Mouse (Mus musculus): Measurements from ENCODE around the gene Hecw2. TPM values are rescaled to one million over a fixed set of nuclear protein-coding genes. Genes with fewer than 3 reads are reported as not detected.

Gene Hecw2
- polyA plus RNA-seq, 1 experiment = 6.6 TPM

GRCm38 (mm10) chr1:53866374-53866902, 328.5 kb downstream of the Hecw2 start:
- no peak overlapping the region for H3K4me3 ChIP-seq (ENCODE audit: insufficient read depth, low read depth, low read length)
- no peak overlapping the region for H3K27ac ChIP-seq (ENCODE audit: insufficient read depth, low read depth, low read length)
- DNase-seq = no peak
- no peak for TF ChIP-seq CTCF (conservative IDR thresholded peaks at IDR 0.05; ENCODE audit: insufficient read depth, insufficient read length, low read depth, low read length)
- TF ChIP-seq POLR2A (IDR thresholded peaks at IDR 0.05; ENCODE audit: low read depth, low read length) = no peak
- no peaks in the 10 kb centered on the region for H3K4me1 ChIP-seq (ENCODE audit: control insufficient read depth, insufficient read depth, low read length)
- 54% methylated on average over 3 of the region's 3 CpGs for WGBS
- no peaks in the 10 kb centered on the region for H3K27me3 ChIP-seq (replicated peaks; ENCODE audit: control insufficient read depth, insufficient read depth, low read length)
- no peaks in the 10 kb centered on the region for H3K36me3 ChIP-seq (ENCODE audit: control insufficient read depth, insufficient read depth, low read length)

- no peak for TF ChIP-seq CTCF (conservative IDR thresholded peaks at IDR 0.05; ENCODE audit: insufficient read depth, insufficient read length, low read depth, low read length)
- TF ChIP-seq POLR2A (IDR thresholded peaks at IDR 0.05; ENCODE audit: low read depth, low read length) = no peak
- peak; percentile 21 for DNase-seq
- H3K4me3 ChIP-seq (ENCODE audit: insufficient read depth, low read depth, low read length) = no peak overlapping the region
- no peaks in the 10 kb centered on the region for H3K27me3 ChIP-seq (replicated peaks; ENCODE audit: control insufficient read depth, insufficient read depth, low read length)
- no peaks in the 10 kb centered on the region for H3K4me1 ChIP-seq (ENCODE audit: control insufficient read depth, insufficient read depth, low read length)
- H3K27ac ChIP-seq (ENCODE audit: insufficient read depth, low read depth, low read length) = no peak overlapping the region
- 40% methylated on average over 3 of the region's 3 CpGs for WGBS
- H3K36me3 ChIP-seq (ENCODE audit: control insufficient read depth, insufficient read depth, low read length) = no peaks in the 10 kb centered on the region
These were observed 330.9 kb downstream of the Hecw2 start for GRCm38 (mm10) chr1:53864046-53864445.

GRCm38 (mm10) chr1:53860611-53861010, 334.4 kb downstream of the Hecw2 start:
- no peaks in the 10 kb centered on the region for H3K4me1 ChIP-seq (ENCODE audit: control insufficient read depth, insufficient read depth, low read length)
- no peak for DNase-seq
- no peaks in the 10 kb centered on the region for H3K36me3 ChIP-seq (ENCODE audit: control insufficient read depth, insufficient read depth, low read length)
- no peaks in the 10 kb centered on the region for H3K27me3 ChIP-seq (replicated peaks; ENCODE audit: control insufficient read depth, insufficient read depth, low read length)
- no peak overlapping the region for H3K4me3 ChIP-seq (ENCODE audit: insufficient read depth, low read depth, low read length)
- no peak overlapping the region for H3K27ac ChIP-seq (ENCODE audit: insufficient read depth, low read depth, low read length)
- WGBS = 81% methylated on average over 3 of the region's 3 CpGs
- TF ChIP-seq POLR2A (IDR thresholded peaks at IDR 0.05; ENCODE audit: low read depth, low read length) (no peak), CTCF (conservative IDR thresholded peaks at IDR 0.05; ENCODE audit: insufficient read depth, insufficient read length, low read depth, low read length) (no peak)

GRCm38 (mm10) chr1:53859175-53859574, 335.8 kb downstream of the Hecw2 start:
- Histone ChIP-seq H3K36me3 (ENCODE audit: control insufficient read depth, insufficient read depth, low read length) (no peaks in the 10 kb centered on the region), H3K27ac (ENCODE audit: insufficient read depth, low read depth, low read length) (no peak overlapping the region), H3K4me1 (ENCODE audit: control insufficient read depth, insufficient read depth, low read length) (no peaks in the 10 kb centered on the region), H3K27me3 (replicated peaks; ENCODE audit: control insufficient read depth, insufficient read depth, low read length) (no peaks in the 10 kb centered on the region), H3K4me3 (ENCODE audit: insufficient read depth, low read depth, low read length) (no peak overlapping the region)
- DNase-seq = no peak
- TF ChIP-seq CTCF (conservative IDR thresholded peaks at IDR 0.05; ENCODE audit: insufficient read depth, insufficient read length, low read depth, low read length) = no peak
- no peak for TF ChIP-seq POLR2A (IDR thresholded peaks at IDR 0.05; ENCODE audit: low read depth, low read length)

GRCm38 (mm10) chr1:53856501-53857103, 338.4 kb downstream of the Hecw2 start:
- no peaks in the 10 kb centered on the region for H3K4me1 ChIP-seq (ENCODE audit: control insufficient read depth, insufficient read depth, low read length)
- no peak overlapping the region for H3K4me3 ChIP-seq (ENCODE audit: insufficient read depth, low read depth, low read length)
- 84% methylated on average over 7 of the region's 7 CpGs for WGBS
- peak; percentile 18 for DNase-seq
- no peaks in the 10 kb centered on the region for H3K27me3 ChIP-seq (replicated peaks; ENCODE audit: control insufficient read depth, insufficient read depth, low read length)
- no peaks in the 10 kb centered on the region for H3K36me3 ChIP-seq (ENCODE audit: control insufficient read depth, insufficient read depth, low read length)
- H3K27ac ChIP-seq (ENCODE audit: insufficient read depth, low read depth, low read length) = no peak overlapping the region
- TF ChIP-seq CTCF (conservative IDR thresholded peaks at IDR 0.05; ENCODE audit: insufficient read depth, insufficient read length, low read depth, low read length) (no peak), POLR2A (IDR thresholded peaks at IDR 0.05; ENCODE audit: low read depth, low read length) (no peak)

GRCm38 (mm10) chr1:53855732-53856131, 339.2 kb downstream of the Hecw2 start:
- 90% methylated on average over 7 of the region's 7 CpGs for WGBS
- H3K36me3 ChIP-seq (ENCODE audit: control insufficient read depth, insufficient read depth, low read length) = no peaks in the 10 kb centered on the region
- no peaks in the 10 kb centered on the region for H3K27me3 ChIP-seq (replicated peaks; ENCODE audit: control insufficient read depth, insufficient read depth, low read length)
- no peak for DNase-seq
- H3K27ac ChIP-seq (ENCODE audit: insufficient read depth, low read depth, low read length) = no peak overlapping the region
- no peak for TF ChIP-seq POLR2A (IDR thresholded peaks at IDR 0.05; ENCODE audit: low read depth, low read length)
- no peak for TF ChIP-seq CTCF (conservative IDR thresholded peaks at IDR 0.05; ENCODE audit: insufficient read depth, insufficient read length, low read depth, low read length)
- H3K4me1 ChIP-seq (ENCODE audit: control insufficient read depth, insufficient read depth, low read length) = no peaks in the 10 kb centered on the region
- no peak overlapping the region for H3K4me3 ChIP-seq (ENCODE audit: insufficient read depth, low read depth, low read length)

- Histone ChIP-seq H3K4me1 (ENCODE audit: control insufficient read depth, insufficient read depth, low read length) (no peaks in the 10 kb centered on the region), H3K4me3 (ENCODE audit: insufficient read depth, low read depth, low read length) (no peak overlapping the region), H3K36me3 (ENCODE audit: control insufficient read depth, insufficient read depth, low read length) (no peaks in the 10 kb centered on the region), H3K27ac (ENCODE audit: insufficient read depth, low read depth, low read length) (no peak overlapping the region), H3K27me3 (replicated peaks; ENCODE audit: control insufficient read depth, insufficient read depth, low read length) (no peaks in the 10 kb centered on the region)
- no peak for DNase-seq
- TF ChIP-seq POLR2A (IDR thresholded peaks at IDR 0.05; ENCODE audit: low read depth, low read length) = no peak
- no peak for TF ChIP-seq CTCF (conservative IDR thresholded peaks at IDR 0.05; ENCODE audit: insufficient read depth, insufficient read length, low read depth, low read length)
- WGBS = 89% methylated on average over 3 of the region's 3 CpGs
These were observed 342.8 kb downstream of the Hecw2 start for GRCm38 (mm10) chr1:53852086-53852610.

All from kidney, adult 2 months (tissue).